Mouse (Mus musculus): ENCODE data around the gene Azgp1. TPM values are rescaled to one million over a fixed set of nuclear protein-coding genes. Genes with fewer than 3 reads are reported as not detected.

The Azgp1 gene
- total and polyA plus RNA-seq, 2 experiments from 2014 or later: not detected

GRCm38 (mm10) chr5:137975434-137975833 lies 5.9 kb upstream of the Azgp1 start:
- no peak overlapping the region for H3K27ac ChIP-seq
- no peaks in the 10 kb centered on the region for H3K27me3 ChIP-seq (ENCODE audit: insufficient read depth, low read length)
- no peak for DNase-seq (ENCODE audit: low spot score)
- no peaks in the 10 kb centered on the region for H3K36me3 ChIP-seq (ENCODE audit: insufficient read depth, low read length)
- H3K9ac ChIP-seq (replicated peaks; ENCODE audit: low read length): no peak overlapping the region
- WGBS: 53% methylated on average over 1 of the region's 1 CpGs
- H3K9me3 ChIP-seq (ENCODE audit: low read length): no peaks in the 10 kb centered on the region
- no peak overlapping the region for H3K4me3 ChIP-seq (ENCODE audit: low read length)
- no peak for ATAC-seq
- no peaks in the 10 kb centered on the region for H3K4me1 ChIP-seq (ENCODE audit: insufficient read depth, low read length)
- no peak overlapping the region for H3K4me2 ChIP-seq (ENCODE audit: low read depth, low read length)
- TF ChIP-seq CTCF (IDR thresholded peaks at IDR 0.05; ENCODE audit: low read depth): no peak

DNA sequence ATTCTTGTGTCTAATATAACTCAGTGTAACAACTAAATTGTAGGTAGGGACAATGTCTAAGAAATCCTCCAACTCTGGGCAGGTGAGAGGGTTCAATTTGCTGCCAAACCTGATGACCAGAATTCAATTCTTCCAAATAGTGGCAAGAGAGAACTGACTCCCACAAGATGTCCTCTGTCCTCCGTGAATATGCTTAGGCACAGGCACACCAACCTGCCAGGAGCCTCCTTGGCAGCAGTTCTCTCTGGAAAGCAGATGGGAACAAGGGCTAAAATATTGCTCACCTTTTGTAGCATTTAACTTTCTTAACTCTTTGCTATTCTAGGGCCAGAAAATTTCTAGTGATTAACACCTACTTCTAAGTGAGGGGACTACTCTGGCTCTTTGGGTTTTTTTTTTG lies 4.0 kb upstream of the Azgp1 start:
- H3K27me3 ChIP-seq (ENCODE audit: insufficient read depth, low read length): no peaks in the 10 kb centered on the region
- H3K9ac ChIP-seq (replicated peaks; ENCODE audit: low read length): no peak overlapping the region
- no peak overlapping the region for H3K27ac ChIP-seq
- 43% methylated on average over 1 of the region's 1 CpGs for WGBS
- ATAC-seq: no peak
- no peak overlapping the region for H3K4me2 ChIP-seq (ENCODE audit: low read depth, low read length)
- no peak overlapping the region for H3K4me3 ChIP-seq (ENCODE audit: low read length)
- TF ChIP-seq CTCF (IDR thresholded peaks at IDR 0.05; ENCODE audit: low read depth): no peak
- no peaks in the 10 kb centered on the region for H3K36me3 ChIP-seq (ENCODE audit: insufficient read depth, low read length)
- DNase-seq (ENCODE audit: low spot score): no peak
- no peaks in the 10 kb centered on the region for H3K9me3 ChIP-seq (ENCODE audit: low read length)
- H3K4me1 ChIP-seq (ENCODE audit: insufficient read depth, low read length): no peaks in the 10 kb centered on the region

DNA sequence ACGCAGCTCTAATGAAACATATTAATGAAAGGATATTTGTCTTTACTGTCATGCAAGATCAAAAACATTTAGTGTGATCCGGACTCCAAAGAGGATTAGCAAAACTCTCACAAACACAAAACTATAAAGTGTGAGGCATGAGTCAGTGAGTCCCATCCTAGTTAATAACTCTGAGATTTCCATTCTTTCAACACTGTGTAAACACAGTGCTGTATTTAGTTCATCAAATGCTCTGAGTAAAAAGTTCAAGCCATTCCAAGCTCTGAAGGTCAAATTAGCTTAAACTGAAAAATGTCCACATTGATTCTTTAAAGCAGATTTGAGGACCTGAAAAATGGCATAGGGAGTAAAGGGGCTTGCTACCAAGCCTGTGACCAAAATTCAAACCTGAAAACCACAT lies 2.2 kb upstream of the Azgp1 start:
- TF ChIP-seq CTCF (IDR thresholded peaks at IDR 0.05; ENCODE audit: low read depth): no peak
- Histone ChIP-seq H3K27me3 (ENCODE audit: insufficient read depth, low read length) (no peaks in the 10 kb centered on the region), H3K4me2 (ENCODE audit: low read depth, low read length) (no peak overlapping the region), H3K9ac (replicated peaks; ENCODE audit: low read length) (no peak overlapping the region), H3K27ac (no peak overlapping the region), H3K9me3 (ENCODE audit: low read length) (no peaks in the 10 kb centered on the region), H3K36me3 (ENCODE audit: insufficient read depth, low read length) (no peaks in the 10 kb centered on the region), H3K4me3 (ENCODE audit: low read length) (no peak overlapping the region), H3K4me1 (ENCODE audit: insufficient read depth, low read length) (no peaks in the 10 kb centered on the region)
- 78% methylated on average over 2 of the region's 2 CpGs for WGBS
- ATAC-seq (no peak), DNase-seq (ENCODE audit: low spot score) (no peak)

DNA sequence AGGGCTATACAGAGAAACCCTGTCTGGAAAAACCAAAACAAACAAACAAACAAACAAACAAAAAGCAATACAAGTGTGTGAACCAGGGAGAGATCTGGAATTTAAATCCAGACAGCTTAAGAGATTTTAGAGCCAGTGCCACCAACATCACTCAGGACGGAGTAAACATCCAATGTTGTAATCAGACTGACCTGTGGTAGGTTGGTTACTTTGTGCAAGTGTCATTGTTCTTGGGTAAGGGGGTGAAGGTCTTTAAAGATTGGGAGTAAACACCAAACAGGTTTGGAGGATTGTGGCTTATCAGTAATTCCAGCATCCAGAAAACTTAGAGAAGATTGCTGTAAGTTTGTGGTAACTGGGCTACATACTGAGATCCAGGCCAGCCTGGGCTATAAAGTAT lies 5.0 kb downstream of the Azgp1 start:
- Histone ChIP-seq H3K4me3 (ENCODE audit: low read length) (no peak overlapping the region), H3K4me1 (ENCODE audit: insufficient read depth, low read length) (no peaks in the 10 kb centered on the region), H3K27me3 (ENCODE audit: insufficient read depth, low read length) (no peaks in the 10 kb centered on the region), H3K9me3 (ENCODE audit: low read length) (no peaks in the 10 kb centered on the region), H3K36me3 (ENCODE audit: insufficient read depth, low read length) (no peaks in the 10 kb centered on the region), H3K27ac (no peak overlapping the region), H3K9ac (replicated peaks; ENCODE audit: low read length) (no peak overlapping the region), H3K4me2 (ENCODE audit: low read depth, low read length) (no peak overlapping the region)
- no peak for TF ChIP-seq CTCF (IDR thresholded peaks at IDR 0.05; ENCODE audit: low read depth)
- WGBS: 86% methylated on average over 1 of the region's 1 CpGs
- DNase-seq (ENCODE audit: low spot score) (no peak), ATAC-seq (no peak)

DNA sequence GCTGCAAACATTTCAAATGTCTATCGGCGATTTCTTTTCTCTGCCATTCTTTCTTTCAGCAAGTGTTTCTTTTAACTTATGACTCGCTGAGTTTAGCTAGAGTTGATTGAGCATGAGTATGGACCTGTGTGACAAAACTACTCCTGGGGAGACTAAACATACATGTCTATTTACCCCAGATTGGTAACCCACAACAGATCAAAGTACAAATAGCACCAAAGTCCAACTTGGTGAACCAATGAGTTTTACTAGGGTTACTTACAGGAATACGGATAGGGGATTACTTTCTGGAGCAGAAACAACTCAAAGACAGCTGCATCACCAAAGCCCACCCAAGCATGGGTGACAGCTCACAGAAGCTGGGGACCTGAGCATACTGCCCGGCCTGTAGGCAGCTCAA lies 28.1 kb downstream of the Azgp1 start:
- H3K36me3 ChIP-seq (ENCODE audit: insufficient read depth, low read length): no peaks in the 10 kb centered on the region
- no peak for DNase-seq (ENCODE audit: low spot score)
- H3K27ac ChIP-seq: no peak overlapping the region
- no peak overlapping the region for H3K4me3 ChIP-seq (ENCODE audit: low read length)
- TF ChIP-seq CTCF (IDR thresholded peaks at IDR 0.05; ENCODE audit: low read depth): no peak
- WGBS: 93% methylated on average over 5 of the region's 5 CpGs
- H3K4me2 ChIP-seq (ENCODE audit: low read depth, low read length): no peak overlapping the region
- H3K27me3 ChIP-seq (ENCODE audit: insufficient read depth, low read length): no peaks in the 10 kb centered on the region
- no peak overlapping the region for H3K9ac ChIP-seq (replicated peaks; ENCODE audit: low read length)
- H3K9me3 ChIP-seq (ENCODE audit: low read length): no peaks in the 10 kb centered on the region
- ATAC-seq: no peak
- H3K4me1 ChIP-seq (ENCODE audit: insufficient read depth, low read length): no peaks in the 10 kb centered on the region

DNA sequence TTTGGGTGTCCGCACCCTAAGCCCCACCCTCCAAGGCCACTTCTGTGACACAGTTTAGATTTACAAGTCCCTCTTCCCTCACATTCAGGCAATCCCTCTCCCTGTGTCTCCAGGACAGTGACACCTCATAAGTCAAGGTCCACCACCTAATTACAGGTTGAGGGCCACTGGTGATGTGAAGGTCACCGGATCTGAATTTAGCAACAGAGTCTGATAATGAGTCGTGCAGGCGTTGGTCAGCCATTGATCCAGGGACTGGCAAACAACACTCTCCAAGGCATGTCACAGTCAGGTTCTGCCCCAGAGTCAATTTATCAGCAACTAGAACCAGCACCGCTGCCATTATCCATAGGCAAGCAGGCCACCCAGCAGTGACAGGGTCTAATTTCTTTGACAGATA lies 31.1 kb downstream of the Azgp1 start:
- no peak for TF ChIP-seq CTCF (IDR thresholded peaks at IDR 0.05; ENCODE audit: low read depth)
- Histone ChIP-seq H3K4me2 (ENCODE audit: low read depth, low read length) (no peak overlapping the region), H3K36me3 (ENCODE audit: insufficient read depth, low read length) (no peaks in the 10 kb centered on the region), H3K27ac (no peak overlapping the region), H3K4me1 (ENCODE audit: insufficient read depth, low read length) (no peaks in the 10 kb centered on the region), H3K9me3 (ENCODE audit: low read length) (no peaks in the 10 kb centered on the region), H3K4me3 (ENCODE audit: low read length) (no peak overlapping the region), H3K27me3 (ENCODE audit: insufficient read depth, low read length) (no peaks in the 10 kb centered on the region), H3K9ac (replicated peaks; ENCODE audit: low read length) (no peak overlapping the region)
- no peak for ATAC-seq
- WGBS: 91% methylated on average over 5 of the region's 5 CpGs
- no peak for DNase-seq (ENCODE audit: low spot score)

DNA sequence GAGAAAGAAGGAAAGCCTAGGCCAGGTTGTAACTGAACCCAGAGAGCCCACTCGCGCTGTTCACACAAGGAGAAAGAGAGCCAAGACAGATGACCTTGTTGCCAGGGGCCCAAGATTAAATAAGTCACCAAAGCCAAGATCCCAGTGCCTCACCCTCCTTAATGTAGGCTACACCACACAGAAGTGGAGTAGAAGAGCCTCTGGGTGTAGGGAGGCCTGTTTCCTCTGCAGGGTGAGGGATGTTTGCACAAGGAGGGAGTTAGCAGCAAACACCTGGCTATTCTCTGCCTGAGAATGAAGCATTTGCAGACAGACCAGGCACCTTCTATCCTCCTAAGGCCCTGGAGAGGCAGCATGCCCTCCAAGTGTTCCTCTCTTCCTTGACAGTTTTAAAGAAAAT lies 35.2 kb downstream of the Azgp1 start:
- Histone ChIP-seq H3K27me3 (ENCODE audit: insufficient read depth, low read length) (no peaks in the 10 kb centered on the region), H3K4me3 (ENCODE audit: low read length) (no peak overlapping the region), H3K9me3 (ENCODE audit: low read length) (no peaks in the 10 kb centered on the region), H3K27ac (no peak overlapping the region), H3K36me3 (ENCODE audit: insufficient read depth, low read length) (no peaks in the 10 kb centered on the region), H3K9ac (replicated peaks; ENCODE audit: low read length) (no peak overlapping the region), H3K4me2 (ENCODE audit: low read depth, low read length) (no peak overlapping the region), H3K4me1 (ENCODE audit: insufficient read depth, low read length) (no peaks in the 10 kb centered on the region)
- WGBS: 91% methylated on average over 2 of the region's 2 CpGs
- no peak for TF ChIP-seq CTCF (IDR thresholded peaks at IDR 0.05; ENCODE audit: low read depth)
- DNase-seq (ENCODE audit: low spot score) (no peak), ATAC-seq (no peak)
